Mouse (Mus musculus): ENCODE results near the gene Sirt3. TPM values are rescaled to one million over a fixed set of nuclear protein-coding genes. Genes with fewer than 3 reads are reported as not detected.

Sirt3 gene
- 82.3 and 96.7 TPM in 2 replicates for polyA plus RNA-seq (2015; fragmentation: Nextera tagmentation; extraction: Ambion mirVana)

DNA sequence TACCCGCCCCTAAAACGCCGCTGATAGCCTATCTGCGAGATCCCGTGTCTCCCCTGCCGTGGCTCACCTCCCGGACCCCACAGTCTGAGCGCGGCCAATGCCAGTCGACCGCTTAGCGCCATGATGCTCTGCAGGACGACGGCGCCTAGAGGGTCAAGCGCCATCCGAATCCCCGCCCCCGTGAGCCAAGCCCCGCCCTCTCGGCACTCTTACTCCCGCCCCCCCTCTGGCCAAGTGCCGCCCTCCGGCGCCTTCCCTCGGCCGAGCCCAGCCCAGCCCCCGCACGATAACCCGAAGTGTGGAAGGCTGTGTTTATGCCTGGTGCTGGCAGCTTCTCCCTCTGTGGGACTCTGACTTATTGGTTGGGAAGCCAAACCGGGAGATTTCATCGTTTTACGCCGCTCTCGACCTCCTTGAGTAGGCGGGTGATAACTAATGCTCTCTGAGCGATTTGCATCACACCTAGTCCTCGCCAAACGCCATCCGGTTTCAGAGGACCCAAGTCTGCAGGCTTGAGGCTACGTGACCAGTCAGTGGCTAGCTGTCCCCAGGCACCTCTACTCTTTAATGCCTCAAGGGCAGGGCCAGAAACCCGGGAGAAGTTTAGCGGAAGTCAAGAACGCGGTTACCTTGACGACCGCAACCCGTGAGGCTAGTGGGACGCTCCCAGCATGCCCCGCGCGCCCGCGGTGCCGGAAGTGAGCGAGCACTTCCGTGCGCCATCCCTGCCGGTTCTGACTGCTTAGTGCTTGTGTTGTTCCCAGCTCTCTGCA lies at the start of gene Sirt3, which contains the start of gene Psmd13:
Gene Sirt3, minus strand, starts transcription at position 614 of the 773 bp plus-strand sequence.
Gene Psmd13, plus strand, starts transcription at position 273 of the 773 bp plus-strand sequence.

DNA sequence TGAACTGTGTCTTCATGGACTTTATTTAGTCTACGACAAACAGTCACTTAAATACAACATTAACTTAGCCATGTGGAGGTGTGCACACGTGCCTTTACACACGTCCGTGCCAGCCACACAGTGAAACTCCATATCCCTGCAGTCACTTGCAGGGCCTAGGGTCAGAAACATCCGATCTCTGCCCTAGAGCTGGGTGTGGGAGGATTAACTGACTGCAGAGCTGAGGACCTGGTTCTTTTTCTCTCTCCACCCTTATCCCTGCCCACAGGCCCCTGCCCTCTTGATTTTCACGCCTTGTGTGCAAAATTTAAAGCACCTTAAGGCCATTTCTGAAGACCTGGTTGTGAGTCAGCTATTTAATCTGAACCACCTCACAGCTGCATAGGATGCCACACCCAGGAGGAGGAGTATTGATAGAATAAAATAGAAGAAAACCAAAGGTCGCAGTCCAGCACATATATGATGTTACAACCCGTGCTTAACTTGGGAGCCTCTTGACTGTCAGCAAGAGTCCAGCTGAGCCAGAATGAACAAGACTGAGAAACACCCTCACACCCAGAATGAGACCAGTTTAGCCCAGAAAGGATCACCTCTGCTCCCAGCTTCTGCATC lies 38.4 kb upstream of the Sirt3 start, which contains the start of gene Nlrp6:
Gene Nlrp6, plus strand, starts transcription at position 485 of the 612 bp plus-strand sequence.

GRCm38 (mm10) chr7:140900220-140900619 lies 18.1 kb upstream of the Sirt3 start, which contains the start of gene Cox8b:
Gene Cox8b, minus strand, starts transcription at chr7:140900446.

GRCm38 (mm10) chr7:140857550-140858505 lies 24.3 kb downstream of the Sirt3 start, which contains the start of gene Bet1l:
Gene Bet1l, minus strand, starts transcription at chr7:140857577.

GRCm38 (mm10) chr7:140856785-140857549 lies 25.1 kb downstream of the Sirt3 start, which contains the start of gene Ric8a:
Gene Ric8a, plus strand, starts transcription at chr7:140856957.

DNA sequence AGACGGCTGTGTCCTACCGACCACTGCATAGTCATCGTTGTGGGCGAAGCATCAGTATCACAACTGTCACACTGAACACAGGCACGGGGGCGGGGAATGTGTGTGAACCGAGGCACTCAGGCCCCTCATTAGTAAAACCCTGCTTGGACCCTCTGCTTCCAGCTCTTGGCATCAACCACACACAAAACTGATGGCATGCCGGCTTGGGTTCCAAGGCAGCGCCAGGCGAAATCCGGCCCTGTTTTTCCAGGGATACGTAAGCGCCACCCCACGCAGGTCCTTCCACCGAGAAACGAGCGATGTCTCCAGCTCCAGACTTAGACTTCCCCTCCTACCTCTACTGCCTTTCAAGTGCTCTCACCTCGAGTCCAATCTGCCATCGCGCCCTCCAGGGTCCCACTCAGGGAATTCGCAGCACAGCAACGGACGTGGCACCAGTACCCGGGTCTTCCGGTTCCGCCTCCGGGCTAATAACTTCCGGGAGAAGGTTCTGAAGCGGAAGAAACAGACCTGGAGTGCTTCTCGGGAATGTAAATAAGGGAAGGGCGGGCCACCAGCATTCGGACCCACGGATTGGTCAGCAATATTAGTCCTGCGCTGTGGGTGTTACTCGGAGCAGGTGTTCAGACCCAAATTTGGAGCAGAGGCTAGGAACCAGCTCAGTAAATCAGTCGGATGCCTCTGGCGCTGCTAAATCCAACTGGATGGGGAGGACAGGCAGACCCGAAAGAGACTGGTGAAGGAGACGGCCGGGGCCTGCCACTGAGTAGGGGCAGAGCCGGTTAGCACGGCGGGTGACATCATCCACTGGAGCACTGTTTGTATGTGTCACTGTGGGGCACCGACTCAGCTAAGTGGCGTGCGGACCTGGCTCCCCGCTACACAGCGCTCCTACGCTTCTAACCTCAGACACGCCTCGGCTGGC lies 26.0 kb downstream of the Sirt3 start, which contains the start of gene Gm45785:
Gene Gm45785, minus strand, starts transcription at position 472 of the 925 bp plus-strand sequence.

DNA sequence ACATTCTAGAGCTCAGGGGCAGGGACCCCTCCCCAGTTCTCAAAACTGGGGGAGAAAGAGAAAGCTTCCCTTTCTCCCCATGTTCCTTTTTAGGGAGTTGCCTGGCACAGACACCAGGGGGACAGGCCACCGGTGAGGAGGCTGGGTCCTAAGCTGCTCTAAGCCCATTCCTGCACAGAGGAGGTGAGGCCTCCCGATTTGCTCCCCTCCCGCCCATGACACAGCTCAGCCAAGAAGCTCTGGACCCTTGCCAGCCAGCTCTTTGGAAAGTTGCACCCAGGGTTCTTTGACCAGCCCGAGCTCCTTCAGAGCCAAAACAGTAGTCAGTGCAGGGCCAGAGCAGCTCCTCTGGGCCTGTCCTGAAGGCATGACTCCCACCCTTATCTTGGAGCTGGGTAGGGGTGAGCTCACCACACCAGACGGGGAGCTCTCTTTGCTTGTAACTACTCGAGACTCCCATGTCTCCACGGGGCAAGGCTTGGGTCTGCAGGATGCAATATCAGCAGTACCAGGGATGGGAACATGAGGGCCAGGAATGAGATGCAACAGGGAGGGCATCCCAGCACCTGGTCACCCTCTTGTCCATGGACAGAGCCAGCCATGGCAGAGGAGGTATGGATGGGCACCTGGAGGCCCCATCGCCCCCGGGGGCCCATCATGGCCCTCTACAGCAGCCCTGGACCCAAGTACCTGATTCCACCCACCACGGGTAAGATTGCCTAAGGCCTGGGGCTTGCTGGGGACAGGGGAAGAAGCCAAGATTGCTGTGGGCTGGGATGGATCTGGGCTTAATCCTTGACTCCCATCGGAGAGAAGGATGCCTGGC lies 34.1 kb downstream of the Sirt3 start, which contains the start of gene Odf3:
Gene Odf3, plus strand, starts transcription at position 51 of the 826 bp plus-strand sequence.

DNA sequence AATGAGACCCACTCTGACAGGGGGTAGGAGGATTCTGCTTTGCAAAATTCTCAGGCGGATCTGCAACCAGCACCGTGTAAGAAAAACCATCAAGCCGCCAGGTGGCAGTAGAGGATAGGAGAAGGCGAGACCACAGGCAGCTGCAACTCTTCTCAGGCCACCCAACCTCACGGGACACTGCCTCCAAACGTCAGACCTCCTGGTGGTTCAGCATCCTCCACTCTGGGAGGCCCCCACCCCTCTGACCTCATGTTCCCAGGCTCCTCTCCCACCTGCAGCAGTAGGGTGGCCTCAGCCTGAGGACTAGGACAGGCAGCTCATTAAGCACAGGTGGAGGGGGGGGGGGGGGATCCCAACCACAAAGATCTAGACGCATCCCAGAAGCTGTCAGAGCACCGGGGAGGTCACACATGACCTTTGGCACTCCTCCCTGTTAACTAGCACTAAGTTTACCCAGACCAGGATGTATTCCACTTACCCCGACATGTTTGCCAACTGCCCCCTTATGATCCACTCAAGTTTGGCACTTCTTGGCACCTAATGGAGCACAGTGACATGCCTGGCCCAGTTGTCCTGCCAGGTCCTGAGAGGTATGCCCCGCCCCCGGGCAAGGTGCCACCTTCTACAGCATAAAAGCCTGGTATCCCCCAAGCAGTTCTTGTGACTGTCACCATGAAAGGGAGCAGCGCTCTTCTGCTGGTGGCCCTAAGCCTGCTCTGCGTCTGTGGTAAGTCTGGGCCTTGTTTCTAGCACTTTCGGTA lies 37.0 kb downstream of the Sirt3 start, which contains the start of gene Scgb1c1:
Gene Scgb1c1, plus strand, starts transcription at position 643 of the 761 bp plus-strand sequence.

DNA sequence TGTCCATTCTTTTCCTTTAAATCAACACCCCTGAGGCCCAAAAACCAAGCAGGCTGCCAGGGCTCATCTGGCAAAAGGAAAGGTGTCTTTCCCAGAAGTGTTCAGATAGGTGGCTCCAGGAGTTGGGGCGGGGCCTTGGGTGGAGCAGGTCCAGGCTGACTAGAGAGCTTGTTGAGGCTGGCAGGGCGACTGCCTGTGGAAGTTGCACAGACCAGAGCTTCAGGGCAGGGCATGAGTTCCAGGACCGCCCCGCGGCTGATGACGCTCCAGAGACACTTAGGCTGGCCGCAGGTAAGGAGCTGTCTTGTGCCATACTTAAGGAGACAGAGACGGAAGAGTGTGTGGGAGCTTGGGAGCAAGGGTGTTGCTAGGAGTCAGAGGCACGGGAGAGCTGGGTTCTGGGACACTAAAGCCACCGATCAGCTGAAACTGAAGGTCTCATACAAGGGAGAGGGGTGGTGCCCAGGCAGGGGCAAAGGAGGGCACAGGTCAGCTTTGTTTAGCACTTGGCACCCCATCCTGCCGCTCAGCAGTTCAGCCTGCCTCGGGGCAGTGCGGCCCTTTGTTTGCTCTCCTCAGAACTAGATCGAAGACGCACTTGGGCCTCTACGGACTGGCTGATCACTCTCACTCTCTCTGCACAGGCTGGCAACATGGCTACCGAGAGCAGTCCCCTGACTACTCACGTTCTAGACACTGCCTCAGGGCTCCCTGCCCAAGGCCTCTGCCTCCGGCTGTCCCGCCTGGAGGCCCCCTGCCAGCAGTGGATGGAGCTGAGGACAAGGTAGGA lies 46.9 kb downstream of the Sirt3 start, which contains the start of gene Urah:
Gene Urah, plus strand, starts transcription at position 51 of the 790 bp plus-strand sequence.

DNA sequence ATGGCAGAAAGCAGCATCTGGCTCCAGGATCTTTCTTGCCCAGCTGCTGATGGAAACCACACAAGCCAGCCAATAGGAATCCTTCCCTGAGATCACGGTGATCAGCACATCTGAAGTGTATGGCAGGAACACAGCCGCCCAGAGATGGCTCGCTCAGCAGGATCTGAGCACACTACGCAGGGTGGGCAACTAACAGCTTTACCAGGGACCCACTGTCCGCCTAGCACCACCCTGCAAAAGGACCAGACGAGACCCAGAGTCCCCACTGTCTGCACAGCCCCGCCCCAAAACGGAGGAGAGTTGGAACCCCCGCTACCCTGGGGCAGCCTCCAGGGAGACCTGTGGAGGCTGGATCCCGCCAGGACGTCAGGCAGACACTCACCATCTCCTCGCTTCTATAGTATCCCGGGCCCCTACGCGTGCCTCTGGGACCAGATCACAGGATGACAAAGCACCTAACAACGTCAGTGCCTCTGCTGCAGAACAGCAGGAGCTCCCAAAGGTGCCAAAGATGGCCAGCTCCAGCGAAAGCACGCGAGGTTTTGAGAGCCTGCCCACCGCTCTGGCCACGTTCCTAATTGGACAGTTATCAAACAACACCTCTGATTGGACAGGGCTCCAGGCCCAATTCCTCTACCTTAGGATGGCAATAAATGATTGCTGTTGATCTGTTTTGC lies 60.3 kb downstream of the Sirt3 start, which contains the start of gene Zfp941:
Gene Zfp941, minus strand, starts transcription at position 526 of the 677 bp plus-strand sequence.

Other genes starting within 250 kb of the Sirt3 start
- not detected in 2 replicates for gene Olfr53, start 235.9 kb downstream of the Sirt3 start, polyA plus RNA-seq (2015; fragmentation: Nextera tagmentation; extraction: Ambion mirVana)
- gene Olfr539, start 222.4 kb downstream of the Sirt3 start, polyA plus RNA-seq (2015; fragmentation: Nextera tagmentation; extraction: Ambion mirVana) = 0.04 TPM in 2 replicates
- gene Olfr45, start 200.4 kb downstream of the Sirt3 start, polyA plus RNA-seq (2015; fragmentation: Nextera tagmentation; extraction: Ambion mirVana) = not detected in 2 replicates
- not detected in 2 replicates for gene Olfr541, start 185.0 kb downstream of the Sirt3 start, polyA plus RNA-seq (2015; fragmentation: Nextera tagmentation; extraction: Ambion mirVana)
- 0.10 and 0.15 TPM in 2 replicates for gene Cyp2e1, start 118.6 kb downstream of the Sirt3 start, polyA plus RNA-seq (2015; fragmentation: Nextera tagmentation; extraction: Ambion mirVana)
- 0.52 and 0.67 TPM in 2 replicates for gene Syce1, start 94.5 kb downstream of the Sirt3 start, polyA plus RNA-seq (2015; fragmentation: Nextera tagmentation; extraction: Ambion mirVana)
- gene Zfp941, start 60.1 kb downstream of the Sirt3 start, polyA plus RNA-seq (2015; fragmentation: Nextera tagmentation; extraction: Ambion mirVana) = 22.0 and 25.1 TPM in 2 replicates
- gene Urah, start 47.3 kb downstream of the Sirt3 start, polyA plus RNA-seq (2015; fragmentation: Nextera tagmentation; extraction: Ambion mirVana) = 0.46 and 1.5 TPM in 2 replicates
- not detected in 2 replicates for gene Scgb1c1, start 36.8 kb downstream of the Sirt3 start, polyA plus RNA-seq (2015; fragmentation: Nextera tagmentation; extraction: Ambion mirVana)
- gene Odf3, start 34.5 kb downstream of the Sirt3 start, polyA plus RNA-seq (2015; fragmentation: Nextera tagmentation; extraction: Ambion mirVana) = 0.22 and 0.36 TPM in 2 replicates
- gene Gm45785, start 26.0 kb downstream of the Sirt3 start, polyA plus RNA-seq (2015; fragmentation: Nextera tagmentation; extraction: Ambion mirVana) = 0.34 TPM in 1 of 2 replicates, not detected in the other
- 78.6 and 85.7 TPM in 2 replicates for gene Ric8a, start 25.4 kb downstream of the Sirt3 start, polyA plus RNA-seq (2015; fragmentation: Nextera tagmentation; extraction: Ambion mirVana)
- 60.4 and 62.6 TPM in 2 replicates for gene Bet1l, start 24.7 kb downstream of the Sirt3 start, polyA plus RNA-seq (2015; fragmentation: Nextera tagmentation; extraction: Ambion mirVana)
- 242 and 248 TPM in 2 replicates for gene Psmd13, start 341 bp downstream of the Sirt3 start, polyA plus RNA-seq (2015; fragmentation: Nextera tagmentation; extraction: Ambion mirVana)
- gene Cox8b, start 18.1 kb upstream of the Sirt3 start, polyA plus RNA-seq (2015; fragmentation: Nextera tagmentation; extraction: Ambion mirVana) = 2.2 and 3.0 TPM in 2 replicates
- 1.2 TPM in 2 replicates for gene Nlrp6, start 38.6 kb upstream of the Sirt3 start, polyA plus RNA-seq (2015; fragmentation: Nextera tagmentation; extraction: Ambion mirVana)
- 7.1 and 7.4 TPM in 2 replicates for gene Pgghg, start 59.1 kb upstream of the Sirt3 start, polyA plus RNA-seq (2015; fragmentation: Nextera tagmentation; extraction: Ambion mirVana)
- 1.3 and 2.4 TPM in 2 replicates for gene Ifitm5, start 68.0 kb upstream of the Sirt3 start, polyA plus RNA-seq (2015; fragmentation: Nextera tagmentation; extraction: Ambion mirVana)
- gene Gm45717, start 73.6 kb upstream of the Sirt3 start, polyA plus RNA-seq (2015; fragmentation: Nextera tagmentation; extraction: Ambion mirVana) = not detected in 2 replicates
- gene Ifitm2, start 73.7 kb upstream of the Sirt3 start, polyA plus RNA-seq (2015; fragmentation: Nextera tagmentation; extraction: Ambion mirVana) = 257 and 296 TPM in 2 replicates
- gene Ifitm1, start 84.9 kb upstream of the Sirt3 start, polyA plus RNA-seq (2015; fragmentation: Nextera tagmentation; extraction: Ambion mirVana) = 43.2 and 67.3 TPM in 2 replicates
- gene Ifitm3, start 128.5 kb upstream of the Sirt3 start, polyA plus RNA-seq (2015; fragmentation: Nextera tagmentation; extraction: Ambion mirVana) = 166 and 167 TPM in 2 replicates
- gene Ifitm6, start 135.6 kb upstream of the Sirt3 start, polyA plus RNA-seq (2015; fragmentation: Nextera tagmentation; extraction: Ambion mirVana) = 4.0 and 4.5 TPM in 2 replicates
- not detected in 2 replicates for gene Gm17387, start 146.8 kb upstream of the Sirt3 start, polyA plus RNA-seq (2015; fragmentation: Nextera tagmentation; extraction: Ambion mirVana)
- 38.2 and 39.6 TPM in 2 replicates for gene B4galnt4, start 178.8 kb upstream of the Sirt3 start, polyA plus RNA-seq (2015; fragmentation: Nextera tagmentation; extraction: Ambion mirVana)
- gene Pkp3, start 195.9 kb upstream of the Sirt3 start, polyA plus RNA-seq (2015; fragmentation: Nextera tagmentation; extraction: Ambion mirVana) = 0.28 TPM in 1 of 2 replicates, not detected in the other
- gene Sigirr, start 218.3 kb upstream of the Sirt3 start, polyA plus RNA-seq (2015; fragmentation: Nextera tagmentation; extraction: Ambion mirVana) = 2.2 and 3.4 TPM in 2 replicates
- 0.22 and 0.51 TPM in 2 replicates for gene Ano9, start 235.5 kb upstream of the Sirt3 start, polyA plus RNA-seq (2015; fragmentation: Nextera tagmentation; extraction: Ambion mirVana)
- gene Ptdss2, start 240.1 kb upstream of the Sirt3 start, polyA plus RNA-seq (2015; fragmentation: Nextera tagmentation; extraction: Ambion mirVana) = 79.0 and 88.5 TPM in 2 replicates